Mouse (Mus musculus) left cerebral cortex, postnatal 14 days (tissue): ENCODE data around the gene Slc22a12. TPM values are rescaled to one million over a fixed set of nuclear protein-coding genes. Genes with fewer than 3 reads are reported as not detected.

Experiments
- DNase-seq, 2 experiments: peaks; one replicate each; pipeline ENCODE4 v3.0.0; 2021 to 2022; ENCODE audit warnings: low spot score in 2 of 2, mixed read lengths in 1 of 2
- intact Hi-C: fragments of 180-260 bp; cut with DNase I; formaldehyde crosslinking; loops from one replicate; pipeline ENCODE4 v1.15.1; 2025
- total RNA-seq, 2 experiments: library from RNA; stranded (reverse); gene quantifications; 2 replicates each; pipeline ENCODE4 v1.2.3; 2021

The Slc22a12 gene
- total RNA-seq, 2 experiments from 2014 or later = 0.20 to 0.44 TPM

DNA sequence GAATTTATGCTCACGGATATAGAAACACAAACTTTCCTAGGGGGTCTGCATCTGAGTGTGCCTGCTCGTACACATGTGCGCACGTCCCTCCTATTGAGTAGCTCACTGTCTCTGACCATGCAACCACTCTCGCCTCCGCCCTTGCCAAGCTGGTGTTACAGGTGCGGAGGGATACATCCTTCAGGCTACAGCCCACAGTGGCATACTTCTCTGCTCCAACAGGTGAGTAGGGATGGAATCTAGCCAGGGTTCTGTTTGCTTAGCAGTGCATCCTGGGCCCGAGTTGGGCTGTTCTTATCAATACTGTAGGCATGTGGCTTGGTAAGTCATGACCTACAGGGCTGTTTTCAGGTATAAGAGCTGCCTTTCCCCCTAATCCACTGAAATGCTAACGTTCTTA, 16.8 kb downstream of the Slc22a12 start:
- intact Hi-C loops = no loop called here
- DNase-seq = no peak

DNA sequence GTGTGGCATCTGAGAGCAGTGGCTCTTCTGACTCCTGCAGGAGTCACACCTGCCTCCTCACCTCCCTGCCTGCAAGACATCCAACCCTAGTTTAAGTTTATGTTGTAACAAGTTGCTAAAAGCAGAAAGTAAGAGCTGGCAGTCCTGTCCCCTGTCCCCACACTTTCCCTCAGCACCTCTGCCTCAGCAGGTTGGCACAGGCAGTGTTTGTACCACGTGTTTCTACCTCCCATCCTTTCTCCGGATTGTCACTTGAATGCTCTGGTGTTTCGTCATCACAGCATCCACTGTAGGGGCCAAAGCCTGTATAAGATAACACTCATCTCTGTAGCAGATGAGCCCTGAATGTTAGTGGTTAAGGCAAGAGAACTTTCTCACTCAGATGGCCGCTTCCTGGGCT, 17.8 kb downstream of the Slc22a12 start:
- no peak for DNase-seq
- intact Hi-C loops = no loop called here

DNA sequence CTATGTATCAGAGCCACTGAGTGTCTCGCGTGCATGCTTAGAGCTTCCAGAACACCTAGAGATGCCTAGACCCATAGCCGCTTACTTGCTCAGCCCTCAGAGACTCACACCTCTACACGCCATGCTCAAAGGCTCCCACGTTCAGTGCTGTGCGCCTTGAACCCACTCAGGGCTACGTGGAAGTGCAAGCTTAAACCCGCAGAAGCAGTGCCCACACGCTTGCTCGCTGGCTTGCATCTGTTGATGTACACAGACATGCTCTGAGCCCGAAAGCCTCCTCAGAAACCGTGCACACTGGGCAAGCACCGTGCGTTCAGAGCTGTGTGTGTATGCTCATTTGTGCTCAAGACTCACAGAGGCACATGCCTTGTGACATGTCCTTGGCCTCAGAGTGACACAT, 20.5 kb downstream of the Slc22a12 start:
- DNase-seq = no peak
- intact Hi-C loops = no loop called here

DNA sequence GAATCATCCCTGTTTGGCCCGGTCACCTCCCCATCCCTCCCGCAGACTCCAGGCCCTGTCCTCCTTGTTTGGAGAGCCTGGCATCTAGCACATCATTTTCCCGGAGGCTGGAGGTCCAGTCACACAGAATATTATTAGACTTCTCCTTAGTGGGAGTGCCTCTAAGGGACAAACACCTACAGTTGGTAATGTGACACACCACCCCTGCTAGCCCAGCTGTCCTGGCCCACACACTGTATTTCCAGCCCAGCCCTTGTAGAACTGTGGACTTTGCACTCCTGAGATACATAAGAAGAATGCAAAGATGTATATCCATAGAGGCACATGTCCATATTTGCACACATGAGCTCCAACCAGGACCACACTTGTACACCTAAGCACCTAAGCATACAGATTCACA, 21.2 kb downstream of the Slc22a12 start:
- no peak for DNase-seq
- intact Hi-C loops = no loop called here

DNA sequence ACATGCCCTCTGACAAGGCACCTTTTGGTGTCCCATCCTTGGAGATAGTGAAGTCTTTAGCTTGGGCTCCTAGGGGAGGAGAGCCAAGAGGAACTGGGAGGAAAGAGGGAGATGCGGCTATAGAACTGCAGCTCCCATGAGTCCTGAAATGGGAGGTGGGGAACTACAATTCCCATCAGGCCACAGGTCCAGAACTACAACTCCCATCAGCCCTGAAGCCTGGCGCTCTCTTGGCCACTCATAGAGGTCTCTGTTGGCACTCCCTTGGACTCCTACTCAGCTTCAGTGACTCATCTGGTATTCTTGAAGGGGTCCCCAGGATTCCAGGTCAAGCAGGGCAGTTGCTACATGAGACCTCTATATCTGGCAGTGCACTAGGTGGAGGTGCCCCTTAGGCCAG, 23.3 kb downstream of the Slc22a12 start:
- intact Hi-C loops = no loop called here
- peak in 1 of 2 experiments; percentile 84 for DNase-seq

DNA sequence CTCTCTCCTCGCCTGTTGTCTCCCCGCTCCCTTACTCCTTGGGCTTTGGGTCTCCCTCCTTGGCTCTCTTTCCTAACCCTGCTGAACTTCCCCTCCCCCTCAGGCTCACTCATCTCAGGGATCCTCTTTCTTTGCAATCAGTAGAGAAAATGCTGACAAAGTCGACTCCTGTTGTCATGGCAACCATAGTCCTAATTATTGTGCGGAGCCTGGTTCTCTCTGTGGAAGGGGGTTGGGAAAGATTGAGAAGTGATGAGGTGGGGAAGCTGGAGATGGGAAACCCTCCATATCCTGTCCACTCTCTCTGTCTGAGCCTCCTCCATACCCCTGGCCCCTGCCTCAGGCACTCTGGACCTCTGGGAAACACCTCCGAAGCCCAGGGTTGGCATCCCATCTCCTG, 24.2 kb downstream of the Slc22a12 start:
- DNase-seq = peak; percentile 66 to 77
- intact Hi-C loops = no loop called here

DNA sequence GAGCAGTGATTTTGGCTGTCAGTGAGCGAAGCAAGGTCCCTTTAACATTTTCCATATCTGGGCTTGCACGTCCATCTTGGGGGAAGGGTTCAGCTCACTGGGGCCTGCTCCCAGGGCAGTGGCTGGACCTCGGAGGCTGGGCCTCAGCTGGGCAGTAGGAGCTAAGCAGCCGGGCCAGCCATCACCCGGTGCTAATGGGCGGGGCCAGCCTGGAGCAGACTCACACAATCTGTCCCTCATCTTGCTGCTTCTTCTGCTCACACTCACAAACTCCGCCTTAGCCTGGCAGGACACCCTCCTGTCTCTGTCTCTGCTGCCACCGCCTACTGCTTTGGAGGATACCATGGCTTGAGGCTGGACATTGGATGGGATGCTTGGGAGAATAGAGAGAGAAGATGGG, 26.7 kb downstream of the Slc22a12 start:
- no peak for DNase-seq
- intact Hi-C loops = no loop called here

DNA sequence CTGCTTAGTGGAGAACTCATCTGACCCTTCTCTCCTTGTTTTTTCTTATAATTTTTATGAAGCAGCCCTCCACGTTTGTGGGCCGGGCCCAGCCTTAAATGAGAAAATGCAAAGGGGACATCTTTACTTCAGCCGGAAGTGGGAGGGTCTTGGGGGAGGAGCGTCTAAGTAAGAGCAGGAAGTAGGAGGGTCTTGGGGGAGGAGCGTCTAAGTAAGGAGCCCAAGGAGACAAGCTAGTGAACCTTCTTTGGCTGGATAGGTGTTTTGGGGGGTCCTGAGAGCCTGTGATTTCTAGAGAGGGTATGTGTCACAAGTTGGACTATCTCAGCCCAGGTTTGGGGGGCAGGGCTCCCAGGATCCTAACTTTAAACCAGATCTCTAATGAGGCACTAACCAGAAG, 27.4 kb downstream of the Slc22a12 start:
- DNase-seq = no peak
- intact Hi-C loops = no loop called here

DNA sequence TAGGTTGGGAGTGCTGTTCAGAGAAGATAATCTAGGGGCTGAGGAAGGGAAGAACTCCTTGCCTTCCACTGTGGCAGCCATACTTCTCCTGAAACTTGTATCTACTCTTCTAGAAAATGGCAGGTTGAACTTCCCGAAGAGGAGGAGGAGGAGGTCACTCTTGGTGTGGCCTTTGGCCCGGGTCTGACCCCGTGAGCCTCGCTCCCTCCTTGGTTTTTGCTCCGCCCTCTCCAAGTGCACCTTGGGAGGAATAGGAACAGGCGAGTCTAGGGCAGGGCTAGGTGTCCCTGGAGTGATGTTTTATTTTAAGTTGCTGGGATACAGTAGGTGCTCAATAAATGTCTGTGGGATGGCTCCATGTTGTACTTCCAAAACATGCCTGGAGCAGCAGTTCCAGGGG, 27.9 kb downstream of the Slc22a12 start:
- intact Hi-C loops = no loop called here

DNA sequence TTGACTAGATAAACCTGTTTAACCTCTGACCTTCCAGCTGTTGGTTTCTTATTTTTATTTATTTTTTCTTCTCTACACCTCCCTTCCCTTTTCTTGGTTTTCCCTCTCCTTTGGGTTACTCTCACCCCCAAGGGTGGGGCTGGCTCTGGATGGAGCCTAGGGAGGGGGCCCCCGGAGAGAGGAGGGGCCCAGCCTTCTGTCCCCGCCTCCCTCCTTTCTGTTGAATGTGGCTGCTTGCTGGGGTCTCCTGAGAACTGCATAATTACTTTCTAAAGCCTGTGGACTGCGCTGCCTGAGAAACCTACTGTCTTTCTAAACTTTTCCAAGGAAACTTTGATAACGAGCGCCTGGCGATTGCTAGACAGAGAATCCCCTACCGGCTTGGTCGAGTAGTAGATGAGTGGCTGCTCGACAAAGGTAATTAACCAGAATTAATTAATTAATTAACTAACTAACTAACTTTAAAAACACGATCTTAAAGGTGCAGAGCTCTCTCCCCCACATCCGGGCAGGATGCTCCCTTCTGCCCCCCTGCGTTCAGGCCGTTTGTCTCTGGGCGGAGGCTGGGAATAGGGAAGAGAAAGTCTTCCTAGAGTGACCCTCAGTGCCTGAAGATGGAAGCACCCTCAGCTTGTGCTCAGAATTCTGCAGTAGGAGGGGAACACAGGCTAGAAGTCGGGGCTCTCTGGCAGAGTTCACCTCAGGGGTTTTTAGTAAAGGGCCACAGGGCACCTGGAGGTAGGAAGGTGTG, 29.3 kb downstream of the Slc22a12 start:
- intact Hi-C loops = no loop called here

More for the DNA sequence above, 27.9 kb downstream of the Slc22a12 start:
- DNase-seq = no peak

DNA sequence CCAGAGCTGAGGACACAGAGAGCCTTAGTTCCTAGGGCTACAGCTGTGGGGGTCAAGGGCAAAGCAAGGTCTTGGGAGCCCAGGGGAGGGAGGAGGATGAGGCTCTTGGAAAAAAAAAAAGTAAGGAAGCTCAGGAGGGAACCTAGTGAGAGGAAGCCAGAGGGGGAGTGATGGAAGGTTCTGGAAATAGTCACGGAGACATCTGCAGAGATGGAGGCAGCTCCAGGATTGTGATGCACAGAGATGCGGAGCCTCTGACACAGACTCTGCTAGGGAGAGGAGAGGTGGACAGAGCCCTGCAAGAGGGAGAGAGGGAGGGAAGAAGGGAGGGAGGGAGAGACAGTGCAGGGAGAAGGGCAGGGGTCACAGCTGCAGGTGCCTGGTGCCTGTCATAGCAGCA, 32.3 kb downstream of the Slc22a12 start:
- intact Hi-C loops = no loop called here
- no peak for DNase-seq

More for the DNA sequence above, 29.3 kb downstream of the Slc22a12 start:
- no peak for DNase-seq

DNA sequence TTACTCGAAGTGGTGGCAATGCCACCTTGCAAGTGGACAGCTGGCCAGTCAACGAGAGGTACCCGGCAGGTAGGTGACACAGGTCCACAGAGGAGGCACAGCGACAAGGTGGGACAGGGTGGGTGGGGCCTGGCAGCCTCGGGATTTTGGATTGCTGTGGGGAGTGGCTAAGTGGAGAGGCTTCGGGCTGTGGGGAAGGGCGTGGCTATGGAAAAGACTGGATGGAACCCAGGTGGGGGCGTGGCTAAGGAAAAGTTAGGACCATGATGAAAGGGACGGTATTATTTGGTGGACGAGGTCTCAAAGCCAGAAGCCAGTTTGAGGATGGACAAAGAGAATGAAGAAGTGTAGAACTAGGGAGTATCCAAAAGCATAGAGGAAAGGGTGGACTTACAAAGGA, 33.0 kb downstream of the Slc22a12 start:
- DNase-seq = no peak
- intact Hi-C loops = no loop called here

DNA sequence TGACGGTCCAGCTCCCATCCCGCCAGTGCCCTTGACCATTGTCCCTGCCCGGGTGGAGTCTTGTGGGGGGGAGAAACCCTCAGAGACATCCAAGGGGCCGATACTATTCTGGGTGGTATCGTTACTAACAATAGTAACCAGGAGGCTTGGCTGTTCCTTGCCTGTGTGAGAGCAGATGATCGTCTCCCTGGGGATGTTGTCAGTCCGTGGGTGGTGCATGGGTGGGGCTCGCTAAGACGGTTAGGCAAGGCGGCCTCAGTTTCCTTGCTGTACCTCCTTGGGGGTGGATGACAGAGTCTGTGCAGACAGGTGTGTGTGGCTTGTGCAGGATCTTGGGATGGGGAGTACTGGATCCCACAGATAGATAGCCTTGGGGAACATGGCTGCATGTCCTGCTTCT, 35.4 kb downstream of the Slc22a12 start:
- intact Hi-C loops = no loop called here
- peak; percentile 69 to 76 for DNase-seq

DNA sequence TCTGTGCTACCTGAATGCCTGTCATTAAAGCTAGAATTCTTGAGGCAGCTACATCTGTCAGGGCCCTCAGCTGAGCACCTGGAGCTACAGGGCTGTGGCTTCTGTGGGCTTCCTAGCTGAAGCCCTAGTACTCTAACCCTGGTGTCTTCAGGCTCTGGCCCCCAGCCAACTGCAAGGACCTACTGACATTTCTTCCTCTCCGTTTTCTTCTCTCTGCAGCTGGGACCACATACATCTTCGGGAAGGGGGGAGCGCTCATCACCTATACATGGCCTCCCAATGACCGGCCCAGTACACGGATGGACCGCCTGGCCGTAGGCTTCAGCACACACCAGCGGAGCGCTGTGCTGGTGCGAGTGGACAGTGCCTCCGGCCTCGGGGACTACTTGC, 38.2 kb downstream of the Slc22a12 start:
- DNase-seq = no peak
- intact Hi-C loops = loop anchor here (5.0 kb wide), 2 partner anchors 73 to 333 kb away; no protein-coding TSS in a partner anchor

DNA sequence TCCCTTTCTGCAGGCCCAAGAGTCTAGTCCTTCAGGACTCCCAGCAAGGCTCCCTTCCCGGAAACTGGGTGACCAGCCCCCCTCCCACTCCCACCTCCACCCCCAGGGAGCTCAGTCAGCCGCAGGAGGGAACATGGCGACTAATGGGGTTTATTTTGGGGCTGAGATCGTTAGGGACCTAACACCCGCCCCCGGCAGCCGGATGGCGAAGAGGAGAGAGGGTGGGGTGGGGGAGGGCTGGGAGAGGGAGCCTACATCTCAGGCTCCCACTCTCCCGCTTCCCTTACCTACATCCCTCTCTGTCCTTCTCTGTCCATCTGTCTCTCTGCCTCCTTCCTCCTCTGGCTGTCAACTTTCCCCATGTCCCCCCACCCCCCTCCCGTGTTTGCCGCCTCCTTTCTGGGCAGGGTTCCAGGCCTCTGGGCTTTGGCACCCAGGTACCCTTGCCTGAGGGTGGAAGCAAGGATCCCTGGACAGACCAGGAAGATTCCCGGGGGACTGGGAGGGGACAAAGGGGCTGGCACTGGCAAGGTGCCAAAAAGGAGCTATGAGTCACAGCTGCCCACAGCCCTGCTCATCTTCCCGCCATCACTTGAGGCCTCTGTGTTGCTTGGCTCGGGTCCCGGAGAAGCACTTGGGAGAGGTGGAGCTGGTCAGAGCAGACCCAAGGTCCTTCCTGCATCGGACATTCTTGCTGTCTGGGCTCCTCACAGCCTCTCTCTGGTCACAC, 38.7 kb downstream of the Slc22a12 start:
- peak; percentile 72 to 73 for DNase-seq
- intact Hi-C loops = loop anchor here (5.0 kb wide), 2 partner anchors 73 to 333 kb away; no protein-coding TSS in a partner anchor

DNA sequence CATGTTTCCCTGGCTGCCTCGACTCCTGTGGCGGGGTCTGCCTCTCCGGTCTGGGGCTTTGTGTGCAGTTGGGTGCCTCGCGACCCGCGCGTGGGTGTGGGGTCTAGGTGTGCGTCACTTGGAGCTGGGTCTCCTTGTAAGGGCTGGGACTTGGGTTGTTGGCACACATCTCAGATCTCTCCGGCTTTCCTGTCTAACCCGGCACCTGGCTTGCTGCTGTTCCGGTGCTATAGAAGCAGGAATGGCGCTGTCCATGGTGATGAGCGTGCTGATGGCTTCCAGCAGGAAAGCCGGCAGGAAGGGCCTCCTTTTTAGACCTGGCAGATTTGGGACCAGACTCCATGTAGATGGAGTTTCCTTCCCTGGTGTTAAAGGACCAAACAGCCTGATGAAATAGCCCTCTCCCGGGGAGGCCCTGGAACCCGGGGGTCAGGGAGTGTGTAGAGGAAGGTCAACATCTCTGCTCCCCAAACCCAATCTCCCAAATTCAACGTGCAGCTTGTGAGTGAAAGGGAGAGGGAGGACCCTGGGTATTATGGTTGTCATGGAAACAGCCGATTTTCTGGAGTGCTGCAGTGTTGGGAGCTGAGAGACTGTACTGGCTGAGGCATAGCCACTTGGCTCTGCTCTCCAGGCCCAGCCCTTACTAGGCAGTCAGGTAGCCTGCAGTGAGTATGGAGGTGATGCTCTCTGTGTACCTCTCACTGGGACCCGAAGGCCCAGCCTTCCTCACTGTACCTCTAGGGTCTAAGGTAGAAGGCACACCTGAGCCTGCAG, 40.1 kb downstream of the Slc22a12 start:
- intact Hi-C loops = loop anchor here (5.0 kb wide), 2 partner anchors 75 to 335 kb away; no protein-coding TSS in a partner anchor
- peak; percentile 67 to 90 for DNase-seq

DNA sequence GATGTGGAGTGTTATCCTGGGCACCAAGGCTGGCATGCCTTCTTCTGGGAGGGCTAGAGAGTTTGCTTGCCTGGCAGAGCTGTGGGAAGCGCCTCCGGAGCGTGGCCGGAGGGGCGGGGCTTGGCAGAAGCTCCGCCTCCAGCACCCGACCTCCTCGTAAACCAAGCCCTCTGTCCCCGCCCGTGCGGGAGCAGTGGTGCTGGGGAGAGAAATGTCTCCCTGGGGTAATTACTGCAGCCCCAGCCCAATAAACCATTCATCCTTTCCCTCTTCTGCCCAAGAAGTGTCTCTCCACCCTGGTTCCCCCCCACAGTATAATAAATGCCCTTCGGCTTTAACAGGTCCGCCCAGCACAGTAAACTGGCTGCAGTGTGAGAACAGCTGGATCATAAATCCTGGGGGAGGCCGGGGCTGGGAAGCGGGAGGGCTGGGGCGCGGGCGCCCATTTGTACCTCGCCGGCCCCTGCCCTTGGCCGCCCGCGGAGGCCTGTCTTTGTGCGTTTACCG, 40.7 kb downstream of the Slc22a12 start:
- peak; percentile 77 to 82 for DNase-seq
- intact Hi-C loops = loop anchor here (5.0 kb wide), 2 partner anchors 75 to 335 kb away; no protein-coding TSS in a partner anchor

DNA sequence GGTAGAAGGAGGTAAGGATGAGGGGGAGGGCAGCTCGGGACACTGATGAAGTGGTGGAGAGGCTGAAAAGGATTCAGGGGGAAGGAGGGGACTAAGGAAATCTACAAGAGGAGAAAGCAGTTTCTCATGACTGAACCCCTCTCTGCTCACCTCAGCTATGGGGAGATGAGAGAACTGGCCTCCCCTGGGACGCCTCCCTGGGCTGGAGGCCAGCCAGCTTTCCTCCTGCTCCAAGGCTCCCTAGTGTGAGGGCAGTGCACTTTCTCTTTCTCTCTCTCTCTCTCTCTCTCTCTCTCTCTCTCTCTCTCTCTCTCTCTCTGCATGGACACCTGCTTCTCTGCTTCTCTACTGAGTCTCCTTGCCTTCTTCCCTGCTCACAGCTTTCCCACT, 42.2 kb downstream of the Slc22a12 start:
- intact Hi-C loops = loop anchor here (5.0 kb wide), 2 partner anchors 77 to 337 kb away; no protein-coding TSS in a partner anchor

DNA sequence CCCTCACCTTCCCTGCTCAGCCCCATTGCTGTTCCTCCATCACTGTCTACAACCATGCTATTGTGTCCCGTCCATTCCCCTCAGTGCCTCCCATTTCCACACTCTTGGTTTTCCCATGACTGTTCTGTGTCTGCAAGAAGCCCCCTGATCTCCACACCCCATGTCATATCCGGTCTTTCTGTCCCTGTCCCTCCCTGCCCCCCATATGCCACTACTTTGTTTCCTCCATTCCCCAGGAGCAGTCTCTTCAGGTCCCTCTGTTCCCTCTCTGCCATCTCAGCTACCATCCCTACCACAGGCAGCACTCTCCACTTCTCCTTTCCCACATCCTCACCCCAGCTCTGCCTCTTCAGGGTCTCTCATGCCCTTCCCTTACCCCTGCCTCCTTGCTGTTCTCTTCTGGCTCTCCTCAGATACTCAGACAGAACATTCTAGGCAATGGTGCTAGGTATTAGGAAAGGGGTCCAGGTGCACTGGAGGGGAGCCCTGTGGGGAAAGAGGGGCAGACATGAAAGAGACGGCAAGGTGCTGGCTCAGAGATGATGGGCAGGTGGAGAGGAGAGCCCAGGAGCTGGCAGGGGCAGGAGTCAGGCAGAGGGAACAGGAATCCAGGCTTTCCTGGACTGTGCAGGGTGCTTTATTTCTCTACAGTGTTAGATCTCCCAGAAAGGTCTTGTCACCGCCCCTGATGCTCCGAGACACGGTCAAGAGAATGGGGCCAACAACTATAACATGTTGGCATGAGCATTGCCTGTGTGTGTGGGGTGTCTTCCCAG, 42.8 kb downstream of the Slc22a12 start:
- intact Hi-C loops = loop anchor here (5.0 to 10.0 kb wide), 4 partner anchors 32 to 435 kb away; partner anchors contain the start of gene Kcnk4
- DNase-seq = no peak

More for the DNA sequence above, 42.2 kb downstream of the Slc22a12 start:
- no peak for DNase-seq
